Mouse (Mus musculus): ENCODE measurements around the gene Uncx.

GRCm38 (mm10) chr5:139545221-139545620 lies 1.9 kb downstream of the Uncx start:
- TF ChIP-seq POLR2A (IDR thresholded peaks at IDR 0.05; ENCODE audit: insufficient read depth, low read depth, low read length) (no peak), EP300 (IDR thresholded peaks at IDR 0.05; ENCODE audit: insufficient read depth, low read depth, low read length) (no peak)

Data from heart, adult 2 months (tissue).